Mouse (Mus musculus) T-helper 17 cell (primary cell): Measurements from ENCODE around the gene Ttll8.

Source experiments
- in situ Hi-C, 2 experiments: fragments of 300-600 bp; cut with MboI, MseI; formaldehyde crosslinking; loops; 1 replicate in 1 of 2; 2 replicates in 1 of 2; pipeline ENCODE4 v1.15.1; 2025; ENCODE audit warnings: high pct_unique_total_duplicates in 2 of 2

The Ttll8 gene

GRCm38 (mm10) chr15:88885376-88885775, 68.8 kb downstream of the Ttll8 start:
- in situ Hi-C loops: no loop called here

GRCm38 (mm10) chr15:88883342-88883741, 70.9 kb downstream of the Ttll8 start:
- in situ Hi-C loops: no loop called here

GRCm38 (mm10) chr15:88882851-88883250, 71.4 kb downstream of the Ttll8 start:
- in situ Hi-C loops: no loop called here

- in situ Hi-C loops: no loop called here
Measured at GRCm38 (mm10) chr15:88881253-88882044, 72.8 kb downstream of the Ttll8 start.

DNA sequence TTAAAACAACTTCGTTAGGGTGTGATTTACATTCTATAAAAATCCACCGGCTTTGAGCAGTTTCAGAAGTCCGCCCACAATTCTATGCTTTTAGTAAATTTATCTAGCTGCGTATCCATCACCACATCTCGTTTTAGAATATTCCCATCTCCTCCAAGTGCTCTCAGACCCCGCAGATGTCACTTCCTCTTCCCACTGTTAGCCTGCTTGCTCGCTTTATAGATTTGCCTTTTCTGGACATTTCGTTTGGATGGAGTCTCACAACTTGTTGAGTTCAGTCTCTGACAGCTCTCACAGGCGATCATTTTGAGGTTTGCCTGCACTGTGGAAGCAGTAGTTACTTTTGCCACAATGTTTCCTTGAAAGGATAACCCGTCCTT, 77.2 kb downstream of the Ttll8 start:
- in situ Hi-C loops: loop anchor here in 1 of 2 experiments (5.0 kb wide), 2 partner anchors 45 to 50 kb away; no protein-coding TSS in a partner anchor

DNA sequence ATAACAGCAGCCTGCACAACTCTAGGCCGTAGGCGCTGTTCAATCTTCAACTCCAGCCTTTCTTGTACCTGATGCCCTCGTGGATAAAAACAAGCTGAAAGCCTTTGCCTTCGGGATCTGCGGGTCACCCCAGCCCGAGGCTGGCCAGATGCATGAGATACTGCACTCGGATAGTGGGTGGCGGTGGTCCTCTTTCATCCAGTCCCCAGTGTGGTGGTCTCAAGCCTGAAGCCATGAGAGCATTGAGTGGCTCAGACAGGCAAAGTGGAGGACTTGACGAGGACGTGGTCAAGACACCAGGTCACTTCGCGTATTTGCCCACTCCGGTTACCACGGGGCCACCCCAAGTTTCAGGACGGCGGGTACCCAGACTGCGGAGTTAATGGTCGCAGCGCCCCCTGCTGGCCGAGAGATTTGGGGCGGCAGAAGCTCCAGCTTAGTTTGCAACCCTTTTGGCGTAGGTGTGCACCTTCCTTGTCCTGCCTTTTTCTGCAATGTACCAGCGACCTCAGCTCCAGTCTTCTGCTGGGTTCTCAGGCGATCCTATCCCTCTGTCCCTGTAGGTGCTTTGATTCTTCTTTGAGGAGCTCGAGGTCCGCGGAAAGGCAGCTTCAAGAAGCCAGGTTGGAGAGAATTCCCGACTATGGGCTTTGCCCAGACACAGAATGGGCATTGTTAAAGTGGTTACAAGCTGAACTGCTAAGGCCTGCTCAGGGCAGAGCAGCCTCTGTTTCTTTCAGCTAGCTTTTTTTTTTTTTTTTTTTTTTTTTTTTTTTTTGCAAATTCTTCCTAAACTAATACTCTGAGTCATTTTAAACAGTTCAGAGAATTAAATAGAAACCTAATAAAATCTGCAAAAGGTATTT, 77.8 kb downstream of the Ttll8 start:
- in situ Hi-C loops: loop anchor here in 1 of 2 experiments (5.0 kb wide), 2 partner anchors 46 to 49 kb away; no protein-coding TSS in a partner anchor

DNA sequence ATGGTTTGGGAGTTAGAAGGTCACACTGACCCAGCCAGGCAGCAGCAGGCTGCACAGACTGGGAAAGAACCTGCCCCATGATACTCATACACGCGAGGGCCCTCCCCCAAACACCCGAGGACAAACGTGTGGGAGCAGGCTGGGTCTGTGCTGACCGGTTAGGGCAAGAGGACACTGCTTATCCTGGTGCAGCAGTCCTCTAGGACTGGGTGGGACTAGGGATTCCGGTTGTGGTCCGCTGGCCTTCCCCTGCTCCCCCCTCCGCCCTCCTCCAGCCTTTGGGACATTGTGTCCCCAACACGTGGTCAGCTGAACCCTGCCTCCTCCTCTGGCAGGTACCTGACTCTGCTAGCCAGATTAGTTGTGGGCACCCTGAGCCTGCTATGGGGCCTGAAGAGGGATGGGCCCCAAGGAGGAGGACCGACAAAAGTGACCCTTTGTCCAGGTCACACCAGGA, 78.6 kb downstream of the Ttll8 start:
- in situ Hi-C loops: loop anchor here in 1 of 2 experiments (5.0 kb wide), 2 partner anchors 47 to 48 kb away; no protein-coding TSS in a partner anchor

- in situ Hi-C loops: no loop called here
Measured at GRCm38 (mm10) chr15:88874477-88874876, 79.7 kb downstream of the Ttll8 start.

DNA sequence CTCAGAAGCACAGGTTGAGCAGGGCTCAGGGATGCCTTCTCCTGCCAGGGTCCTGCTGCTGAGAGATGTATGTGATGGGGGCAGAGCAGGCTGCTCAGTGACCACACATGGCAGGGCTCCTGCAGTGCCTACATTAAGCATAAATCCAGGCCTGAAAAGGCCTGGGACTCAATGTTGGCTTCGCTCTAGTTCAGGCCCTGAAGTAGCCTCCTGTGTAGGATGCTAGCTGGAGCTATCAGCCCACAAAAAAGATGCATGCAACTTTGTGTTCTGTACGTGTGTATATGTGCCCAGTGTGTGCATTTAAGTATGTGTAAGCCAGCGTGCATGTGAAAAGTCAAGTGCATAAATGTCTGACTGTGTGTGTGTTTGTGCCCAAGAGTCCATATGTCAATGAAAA, 80.2 kb downstream of the Ttll8 start:
- in situ Hi-C loops: no loop called here

DNA sequence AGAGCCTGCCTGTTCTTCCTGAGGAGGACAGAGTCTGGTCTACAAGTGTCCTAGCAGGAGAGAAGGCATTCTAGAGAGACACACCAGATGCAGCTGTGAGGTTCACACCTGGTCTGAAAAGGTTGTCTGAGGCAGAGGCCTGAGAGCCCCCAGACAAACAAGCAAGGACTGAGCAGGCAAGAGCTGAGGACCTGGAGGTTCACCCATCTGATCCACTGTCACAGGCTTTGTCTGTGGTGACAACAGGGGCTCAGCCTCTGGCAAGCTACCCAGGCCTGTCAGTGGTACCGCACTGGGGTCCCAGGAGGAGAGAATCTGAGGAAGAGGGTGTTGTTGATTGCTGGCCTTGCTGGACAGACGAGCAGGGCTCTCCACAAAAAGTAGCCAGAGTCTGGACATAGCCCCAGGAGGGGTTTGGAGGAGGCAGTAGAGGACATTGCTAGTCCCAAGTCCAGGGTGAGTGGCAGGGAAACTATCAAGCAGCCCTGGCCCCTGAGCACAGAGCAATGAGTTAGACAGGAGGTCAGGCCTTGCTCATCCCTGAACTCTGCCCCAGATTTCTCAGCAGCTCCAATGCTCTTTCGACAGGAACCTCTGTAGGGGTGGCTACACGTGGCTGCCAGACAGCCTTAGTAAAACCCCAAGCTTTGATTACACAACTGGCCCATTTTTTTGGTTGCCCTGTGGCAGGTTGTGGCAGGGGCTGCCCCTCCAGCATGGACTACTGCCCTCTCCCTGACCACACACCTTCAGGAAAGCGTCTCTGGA, 83.6 kb downstream of the Ttll8 start:
- in situ Hi-C loops: no loop called here

GRCm38 (mm10) chr15:88868024-88868742, 86.0 kb downstream of the Ttll8 start:
- in situ Hi-C loops: loop anchor here in 1 of 2 experiments (5.0 kb wide), 1 partner anchor 41 kb away; no protein-coding TSS in a partner anchor

- in situ Hi-C loops: loop anchor here in 1 of 2 experiments (5.0 kb wide), 1 partner anchor 40 kb away; no protein-coding TSS in a partner anchor
Measured at GRCm38 (mm10) chr15:88867368-88868023, 86.7 kb downstream of the Ttll8 start.

DNA sequence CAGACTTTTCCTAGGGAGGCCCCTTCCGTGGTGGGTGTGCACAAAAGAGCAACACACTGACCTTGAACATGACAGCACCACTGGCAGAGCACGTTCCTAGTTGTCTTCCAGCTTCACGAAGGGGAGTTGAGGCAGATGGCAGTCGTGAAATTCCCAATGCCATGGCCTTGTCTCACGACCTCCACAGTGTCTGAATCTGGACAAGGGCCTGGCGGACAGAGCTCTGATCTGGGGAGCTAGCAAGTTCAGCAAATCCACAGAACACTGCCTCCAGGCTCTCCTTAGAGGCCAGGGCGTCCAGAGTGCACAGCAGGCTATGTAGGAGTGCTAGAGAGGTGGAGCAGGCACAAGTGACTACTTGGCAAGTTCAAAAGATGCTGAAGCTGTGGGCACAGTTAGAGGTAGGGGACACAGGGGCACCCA, 87.3 kb downstream of the Ttll8 start:
- in situ Hi-C loops: loop anchor here in 1 of 2 experiments (5.0 kb wide), 1 partner anchor 40 kb away; no protein-coding TSS in a partner anchor

DNA sequence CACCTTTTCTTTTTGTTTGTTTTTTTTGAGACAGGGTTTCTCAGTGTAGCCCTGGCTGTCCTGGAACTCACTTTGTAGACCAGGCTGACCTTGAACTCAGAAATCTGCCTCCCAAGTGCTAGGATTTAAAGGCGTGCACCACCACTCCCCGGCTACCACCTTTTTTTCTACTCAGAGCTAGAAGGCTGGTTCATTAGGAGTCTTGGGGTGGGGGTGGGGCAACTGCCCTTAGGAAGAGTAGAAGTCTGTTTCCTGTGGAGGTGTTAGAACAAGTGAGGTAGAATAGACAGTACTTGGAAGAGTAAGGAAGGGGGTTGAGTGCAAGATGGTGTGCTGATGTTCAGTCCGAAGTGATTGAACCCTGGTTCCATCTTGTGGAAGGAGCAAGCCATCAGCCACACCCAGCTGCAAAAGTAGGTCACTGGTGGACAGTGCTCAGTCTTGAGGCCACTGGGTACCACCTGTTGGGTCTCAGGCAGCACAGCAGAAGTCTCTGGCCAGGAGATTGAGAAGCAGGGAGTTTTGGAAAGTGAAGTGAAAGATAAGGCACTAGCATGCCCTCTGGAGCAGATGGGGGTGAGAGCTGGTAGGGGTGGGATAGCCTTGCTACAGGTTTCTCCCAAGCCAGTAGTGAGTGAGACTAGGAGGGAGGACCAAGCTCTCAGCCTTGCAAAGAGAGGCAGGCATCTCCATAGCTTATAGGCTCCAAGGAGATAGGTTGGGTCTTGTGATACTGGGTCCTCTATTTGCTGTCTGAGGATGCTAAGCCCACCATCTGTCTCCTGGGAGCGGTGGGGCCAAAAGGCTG, 88.1 kb downstream of the Ttll8 start:
- in situ Hi-C loops: loop anchor here in 1 of 2 experiments (5.0 kb wide), 1 partner anchor 39 kb away; no protein-coding TSS in a partner anchor

DNA sequence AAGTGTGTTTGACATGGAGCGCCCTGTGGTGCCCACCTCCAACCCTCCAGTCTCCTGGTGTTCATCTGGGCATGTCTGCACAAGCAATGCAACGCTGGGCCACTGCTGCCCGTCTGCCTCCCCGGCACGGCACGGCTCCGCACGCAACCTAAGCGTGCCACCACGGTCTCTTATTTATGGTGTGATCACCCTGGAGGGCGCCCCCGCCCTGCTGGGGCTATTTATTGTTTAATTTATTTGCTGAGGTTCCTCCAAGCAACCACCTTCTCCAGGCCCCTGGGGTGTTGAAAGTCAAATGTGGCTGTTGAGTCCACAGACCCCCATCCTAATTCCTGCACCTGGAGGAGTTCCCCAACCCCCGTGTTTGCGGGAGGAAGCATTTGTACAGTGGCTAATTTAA, 89.2 kb downstream of the Ttll8 start:
- in situ Hi-C loops: loop anchor here in 1 of 2 experiments (5.0 kb wide), 1 partner anchor 38 kb away; no protein-coding TSS in a partner anchor

DNA sequence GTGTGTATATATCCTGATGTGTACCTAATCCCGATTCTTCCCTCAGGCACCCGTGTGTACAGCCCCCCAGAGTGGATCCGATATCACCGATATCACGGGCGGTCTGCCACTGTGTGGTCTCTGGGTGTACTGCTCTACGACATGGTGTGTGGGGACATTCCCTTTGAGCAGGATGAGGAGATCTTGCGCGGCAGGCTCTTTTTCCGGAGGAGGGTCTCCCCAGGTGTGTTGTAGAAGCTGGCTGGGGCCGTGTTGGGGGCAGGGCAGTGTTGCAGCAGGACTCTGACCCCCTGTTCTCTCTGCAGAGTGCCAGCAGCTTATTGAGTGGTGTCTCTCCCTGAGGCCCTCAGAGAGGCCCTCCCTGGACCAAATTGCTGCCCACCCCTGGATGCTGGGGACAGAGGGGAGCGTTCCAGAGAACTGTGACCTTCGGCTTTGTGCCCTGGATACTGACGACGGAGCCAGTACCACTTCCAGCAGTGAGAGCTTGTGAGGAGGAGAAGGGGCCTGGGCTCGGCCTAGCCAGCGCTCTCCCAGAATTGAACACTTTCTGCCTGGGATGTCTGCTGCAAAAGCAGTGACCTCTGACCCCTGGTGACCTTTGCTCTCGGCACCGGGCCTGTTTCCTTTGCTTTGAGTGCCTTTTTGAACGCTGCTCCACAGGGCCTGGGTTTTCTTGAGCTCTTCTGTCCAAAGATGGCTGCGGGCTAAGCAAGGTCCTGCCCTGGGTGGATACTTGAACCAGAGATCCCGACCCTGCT, 89.8 kb downstream of the Ttll8 start:
- in situ Hi-C loops: loop anchor here in 1 of 2 experiments (5.0 kb wide), 1 partner anchor 37 kb away; no protein-coding TSS in a partner anchor

DNA sequence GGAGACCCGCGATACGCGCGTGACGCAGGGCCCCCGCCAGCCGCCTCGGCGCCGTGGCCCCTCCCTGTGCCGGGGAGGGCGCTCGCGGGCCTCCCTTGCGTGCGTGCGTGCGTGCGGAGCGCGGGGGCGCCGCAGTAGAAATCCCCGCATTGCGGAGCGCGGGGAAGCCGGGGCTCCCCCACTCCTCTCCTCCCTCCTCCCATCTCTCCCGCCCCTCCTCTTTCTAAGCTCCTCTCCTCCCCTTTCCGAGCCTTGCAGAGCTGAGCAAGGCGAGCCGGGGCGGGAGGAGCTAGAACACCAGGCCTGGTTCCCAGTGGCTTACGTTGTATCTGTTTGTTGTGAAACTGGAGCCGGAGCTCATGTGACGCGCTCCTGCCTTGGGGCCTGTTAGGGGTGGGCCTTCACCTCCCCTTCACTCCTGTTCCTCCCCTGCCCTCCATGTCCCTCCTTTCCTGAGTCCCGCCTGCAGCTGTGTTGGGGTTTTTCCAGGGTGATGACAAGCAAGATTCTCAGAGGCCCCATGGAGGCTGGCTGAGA, 90.5 kb downstream of the Ttll8 start:
- in situ Hi-C loops: no loop called here
